Mouse (Mus musculus) liver, embryonic 13.5 days (tissue): ENCODE data around the gene Gm5737. TPM values are rescaled to one million over a fixed set of nuclear protein-coding genes. Genes with fewer than 3 reads are reported as not detected.

Source experiments
- ATAC-seq: fragments of 200-750 bp; cut with Nextera tagmentation; 2 replicates; pipeline ENCODE4 v1.8.0; 2017; ENCODE audit warnings: low read depth, mild to moderate bottlenecking, moderate number of reproducible peaks, moderate library complexity
- DNase-seq: peaks from one replicate; pipeline ENCODE4 v3.0.0; 2022
- H3K27ac ChIP-seq: fragments of 300-500 bp; sonication (generic); 2 replicates; pipeline ENCODE4 v1.5.1; 2015; ENCODE audit warnings: moderate library complexity, mild to moderate bottlenecking, inconsistent platforms
- H3K27me3 ChIP-seq: fragments of 300-500 bp; sonication (generic); 2 replicates; pipeline ENCODE4 v1.6.1; 2015; ENCODE audit warnings: mild to moderate bottlenecking, inconsistent platforms
- H3K36me3 ChIP-seq: fragments of 300-500 bp; sonication (generic); 2 replicates; pipeline ENCODE4 v1.6.1; 2015; ENCODE audit warnings: mild to moderate bottlenecking, inconsistent platforms
- H3K4me1 ChIP-seq: fragments of 300-500 bp; sonication (generic); replicated peaks from 2 replicates; pipeline ENCODE4 v1.6.1; 2015; ENCODE audit warnings: inconsistent platforms
- H3K4me2 ChIP-seq: fragments of 300-500 bp; sonication (generic); 2 replicates; pipeline ENCODE4 v1.6.1; 2015; ENCODE audit warnings: inconsistent platforms, mild to moderate bottlenecking, moderate library complexity
- H3K4me3 ChIP-seq: fragments of 300-500 bp; sonication (generic); replicated peaks from 2 replicates; pipeline ENCODE4 v1.5.1; 2015; ENCODE audit warnings: mild to moderate bottlenecking, inconsistent platforms
- H3K9ac ChIP-seq: fragments of 300-500 bp; sonication (generic); 2 replicates; pipeline ENCODE4 v1.6.1; 2015; ENCODE audit warnings: mild to moderate bottlenecking, inconsistent platforms
- H3K9me3 ChIP-seq: fragments of 300-500 bp; sonication (generic); replicated peaks from 2 replicates; pipeline ENCODE4 v1.6.1; 2016; ENCODE audit warnings: inconsistent platforms
- WGBS: fragments of 180-500 bp; shearing (Covaris S2); methylation state at CpG from one replicate; pipeline ENCODE4 v1.1.7; 2015; ENCODE audit not compliant: insufficient replicate concordance; 5-methylcytosine and 5-hydroxymethylcytosine counted together
- polyA plus RNA-seq: library from polyadenylated mRNA; unstranded; fragments of >200 nt; fragmentation: Nextera tagmentation; extraction: Ambion mirVana; gene quantifications from 2 replicates; pipeline ENCODE4 v1.2.1, GENCODE M21; 2015

The Gm5737 gene
- polyA plus RNA-seq, result not detected in 2 replicates

DNA sequence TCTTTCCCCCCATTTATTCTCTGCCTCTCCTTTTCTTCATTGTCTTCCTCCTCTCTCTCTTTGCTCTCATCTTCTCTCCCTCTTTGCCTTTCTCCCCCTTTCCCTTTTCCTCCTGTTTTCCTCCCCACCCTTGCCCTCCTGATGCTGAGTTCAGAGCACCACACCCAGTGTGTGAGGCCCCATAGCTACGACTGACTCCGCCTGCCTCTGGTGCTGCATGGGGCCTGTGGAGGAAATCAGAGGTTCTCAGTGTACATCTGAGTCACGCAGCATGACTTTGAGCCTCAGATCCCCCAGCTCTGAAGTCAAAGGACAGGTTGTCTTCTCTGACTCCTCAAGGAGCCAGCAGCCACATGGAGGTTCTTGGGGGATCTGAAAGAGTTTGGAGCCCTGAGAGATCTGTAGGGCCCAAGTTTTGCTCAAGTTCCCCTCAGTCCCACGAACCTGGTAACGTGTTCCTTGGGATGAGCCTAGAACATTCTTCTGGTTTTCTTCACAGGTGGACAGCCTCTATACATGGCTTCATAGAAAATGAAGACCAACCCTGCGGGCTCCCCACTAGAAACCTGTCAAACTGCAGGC lies at the start of gene Gm5737:
Gene Gm5737, plus strand, starts transcription at position 532 of the 582 bp plus-strand sequence.
- H3K27ac ChIP-seq, result no peak within 1 kb of the TSS
- peaks cover 25% of the 10 kb centered on the region for H3K27me3 ChIP-seq
- no peak for ATAC-seq
- H3K4me3 ChIP-seq, result no peak within 1 kb of the TSS
- no peaks in the 10 kb centered on the region for H3K36me3 ChIP-seq
- H3K4me1 ChIP-seq, result peaks cover 7% of the 10 kb centered on the region; the same call in 1 of the 2 replicates
- DNase-seq, result no peak
- no peak within 1 kb of the TSS for H3K4me2 ChIP-seq
- 54% methylated on average over 6 of the region's 6 CpGs for WGBS
- H3K9me3 ChIP-seq, result no peaks in the 10 kb centered on the region
- H3K9ac ChIP-seq, result no peak within 1 kb of the TSS

DNA sequence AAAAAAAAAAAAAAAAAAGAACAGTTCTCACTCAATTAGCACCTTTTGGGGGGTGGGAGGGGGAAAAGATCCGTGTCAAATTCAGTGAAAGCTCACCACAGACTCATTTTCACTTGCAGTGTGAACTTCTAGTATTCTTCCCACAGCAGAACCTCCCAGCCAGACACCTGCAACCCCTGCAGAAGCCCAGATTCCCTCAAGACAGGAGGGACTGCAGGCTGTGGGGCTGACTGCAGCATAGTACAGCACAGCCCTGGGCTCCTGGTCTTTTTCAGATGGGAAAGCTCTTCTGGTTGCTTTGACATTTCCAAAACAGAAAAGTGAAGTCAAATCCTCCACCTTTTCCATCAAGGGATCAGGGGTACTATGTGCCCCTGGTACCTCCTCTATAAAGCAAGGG lies 44.8 kb upstream of the Gm5737 start:
- Histone ChIP-seq H3K4me2 (no peak overlapping the region), H3K9me3 (no peaks in the 10 kb centered on the region), H3K27me3 (no peaks in the 10 kb centered on the region), H3K4me1 (no peaks in the 10 kb centered on the region), H3K4me3 (no peak overlapping the region), H3K36me3 (no peaks in the 10 kb centered on the region), H3K9ac (no peak overlapping the region), H3K27ac (no peak overlapping the region)
- DNase-seq (no peak), ATAC-seq (no peak)
- 0% methylated on average over 1 of the region's 1 CpGs for WGBS

DNA sequence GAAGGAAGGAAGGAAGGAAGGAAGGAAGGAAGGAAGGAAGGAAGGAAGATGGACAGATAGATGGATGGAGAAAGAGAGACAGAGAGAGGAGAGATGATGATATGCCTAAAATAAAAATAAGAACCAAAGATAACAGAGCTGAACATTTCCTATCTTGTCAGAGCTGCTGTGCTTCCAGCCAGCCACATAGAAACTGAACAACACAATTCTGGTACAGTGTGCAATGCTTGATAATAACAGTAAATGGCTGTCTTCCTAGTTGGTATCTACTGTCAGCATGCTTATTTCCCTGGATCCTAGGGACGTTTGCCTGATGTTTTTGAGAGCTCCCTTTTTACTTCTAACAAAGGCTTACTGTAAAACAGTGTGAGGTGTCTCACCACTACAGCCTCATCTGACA lies 40.8 kb upstream of the Gm5737 start:
- Histone ChIP-seq H3K4me2 (no peak overlapping the region), H3K27me3 (no peaks in the 10 kb centered on the region), H3K9me3 (no peaks in the 10 kb centered on the region), H3K4me3 (no peak overlapping the region), H3K4me1 (no peaks in the 10 kb centered on the region), H3K9ac (no peak overlapping the region), H3K36me3 (no peaks in the 10 kb centered on the region), H3K27ac (no peak overlapping the region)
- ATAC-seq (no peak), DNase-seq (no peak)
- WGBS, result 19% methylated on average over 1 of the region's 1 CpGs

DNA sequence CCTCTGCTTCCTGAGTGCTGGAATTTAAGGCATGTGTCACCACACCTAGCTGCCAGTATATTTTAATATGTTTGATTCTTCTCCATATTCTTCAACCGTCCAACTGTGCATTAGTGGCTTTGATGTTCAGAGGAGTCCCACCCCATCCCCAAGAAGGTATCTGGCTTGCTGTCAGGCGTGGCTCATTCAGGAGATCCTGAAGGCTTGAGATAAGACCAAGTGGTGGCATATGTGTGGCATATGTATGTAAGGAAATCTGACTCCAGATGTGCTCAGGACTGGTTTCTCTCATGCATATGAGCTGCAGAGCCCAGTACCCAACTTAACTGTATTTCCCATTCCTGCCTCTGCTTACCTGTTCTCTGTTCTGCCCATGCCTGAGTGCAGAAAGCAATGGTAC lies 34.2 kb upstream of the Gm5737 start:
- WGBS, result 11% methylated on average over 2 of the region's 2 CpGs
- Histone ChIP-seq H3K4me1 (peaks cover 6% of the 10 kb centered on the region), H3K27ac (no peak overlapping the region), H3K4me3 (no peak overlapping the region), H3K9me3 (no peaks in the 10 kb centered on the region), H3K9ac (no peak overlapping the region), H3K36me3 (no peaks in the 10 kb centered on the region), H3K4me2 (no peak overlapping the region), H3K27me3 (no peaks in the 10 kb centered on the region)
- no peak for DNase-seq
- peak; percentile 81 for ATAC-seq

DNA sequence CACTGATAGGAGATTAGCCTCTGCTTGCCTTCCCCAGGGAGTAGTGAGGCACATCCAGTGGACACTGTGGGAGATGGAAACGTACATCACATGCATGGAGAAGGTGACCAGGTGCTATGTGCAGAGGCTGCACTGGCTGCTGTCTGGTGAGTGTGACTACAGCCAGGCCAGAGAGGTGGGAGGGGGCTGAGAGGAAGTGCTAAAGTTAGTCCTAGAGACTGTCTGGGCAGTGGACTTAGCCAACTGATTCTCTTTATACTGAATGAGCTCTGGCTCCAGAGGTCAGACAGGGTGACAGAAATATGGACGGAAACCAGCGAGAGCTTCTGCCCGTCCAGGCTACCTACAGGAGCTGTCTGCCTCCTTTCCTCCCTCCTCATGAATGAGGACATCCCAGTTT lies 16.6 kb upstream of the Gm5737 start:
- DNase-seq (no peak), ATAC-seq (no peak)
- 59% methylated on average over 4 of the region's 4 CpGs for WGBS
- H3K36me3 ChIP-seq, result no peaks in the 10 kb centered on the region
- no peak overlapping the region for H3K4me3 ChIP-seq
- H3K4me1 ChIP-seq, result no peaks in the 10 kb centered on the region
- H3K9ac ChIP-seq, result no peak overlapping the region
- no peaks in the 10 kb centered on the region for H3K9me3 ChIP-seq
- no peaks in the 10 kb centered on the region; the same call in 1 of the 2 replicates for H3K27me3 ChIP-seq
- H3K27ac ChIP-seq, result no peak overlapping the region
- no peak overlapping the region for H3K4me2 ChIP-seq

DNA sequence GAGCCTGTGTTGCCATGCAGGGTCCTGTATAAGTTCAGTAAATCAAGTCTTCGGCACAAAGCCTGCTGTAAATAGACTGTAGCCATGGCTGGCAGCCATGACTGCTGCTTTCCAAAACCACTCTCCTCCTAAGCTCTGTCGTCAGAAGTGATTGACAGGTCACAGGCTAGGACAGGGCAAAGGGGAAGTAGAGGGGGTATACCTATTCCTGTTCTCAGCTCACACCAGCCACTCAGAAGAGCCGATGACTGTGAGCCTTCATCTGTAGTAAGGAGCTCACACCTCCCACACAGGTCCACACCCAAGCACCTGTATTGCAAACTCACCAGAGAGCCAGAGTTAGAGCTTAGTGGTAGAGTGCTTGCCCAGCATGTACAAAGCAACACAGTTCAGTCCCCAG lies 15.8 kb upstream of the Gm5737 start:
- ATAC-seq (no peak), DNase-seq (no peak)
- Histone ChIP-seq H3K4me3 (no peak overlapping the region), H3K36me3 (no peaks in the 10 kb centered on the region), H3K4me2 (no peak overlapping the region), H3K4me1 (no peaks in the 10 kb centered on the region), H3K9ac (no peak overlapping the region), H3K27me3 (no peaks in the 10 kb centered on the region; the same call in 1 of the 2 replicates), H3K9me3 (no peaks in the 10 kb centered on the region), H3K27ac (no peak overlapping the region)
- WGBS, result 46% methylated on average over 3 of the region's 3 CpGs

DNA sequence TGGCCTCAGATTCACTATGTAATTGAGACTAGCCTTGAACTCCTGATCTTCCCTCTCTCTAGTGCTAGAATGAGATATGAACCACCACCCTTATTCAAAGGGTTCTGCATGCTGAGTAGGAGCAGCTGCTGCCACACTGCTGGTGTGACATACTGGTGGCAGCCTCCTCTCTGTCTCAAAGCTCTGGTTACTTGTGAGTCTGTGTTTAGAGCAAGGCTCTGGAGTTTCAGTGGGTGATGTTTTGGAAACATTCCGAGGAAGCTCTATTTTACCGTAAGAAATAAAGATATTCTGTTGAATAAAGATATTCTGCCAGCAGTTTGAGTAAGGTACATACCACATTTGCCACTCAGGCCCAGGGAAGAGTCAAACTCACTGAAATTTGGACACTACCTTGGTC lies 8.9 kb upstream of the Gm5737 start:
- DNase-seq (no peak), ATAC-seq (no peak)
- peaks cover 4% of the 10 kb centered on the region; the same call in 1 of the 2 replicates for H3K27me3 ChIP-seq
- H3K27ac ChIP-seq, result no peak overlapping the region
- H3K4me1 ChIP-seq, result no peaks in the 10 kb centered on the region
- H3K4me3 ChIP-seq, result no peak overlapping the region
- no peaks in the 10 kb centered on the region for H3K9me3 ChIP-seq
- H3K9ac ChIP-seq, result no peak overlapping the region
- no peaks in the 10 kb centered on the region for H3K36me3 ChIP-seq
- H3K4me2 ChIP-seq, result no peak overlapping the region
- 69% methylated on average over 2 of the region's 2 CpGs for WGBS

DNA sequence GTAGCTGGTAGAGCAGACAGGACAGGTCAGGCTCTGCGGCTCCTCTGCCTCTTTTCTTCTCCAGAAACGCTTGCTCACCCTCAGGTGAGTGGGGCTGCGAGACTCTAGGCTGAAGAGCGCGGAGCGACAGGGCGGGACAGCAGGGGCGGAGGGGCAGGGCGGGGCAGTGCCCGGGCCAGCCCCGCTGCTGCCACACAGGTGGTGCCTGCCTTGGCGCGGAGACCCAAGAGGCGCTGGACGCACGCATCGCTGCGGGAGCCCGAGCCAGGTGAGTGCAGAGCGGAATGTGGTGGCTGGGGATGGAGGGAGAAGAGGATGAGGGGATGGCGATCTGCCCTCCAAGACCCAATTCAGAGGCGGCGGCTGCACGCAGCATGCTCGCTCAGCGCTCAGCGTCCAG lies 2.5 kb upstream of the Gm5737 start:
- Histone ChIP-seq H3K9ac (no peak overlapping the region), H3K4me2 (0 out of 2 replicates have a peak overlapping the region, but pooled peaks have one; percentile 10), H3K36me3 (no peaks in the 10 kb centered on the region), H3K4me1 (peaks cover 7% of the 10 kb centered on the region; the same call in 1 of the 2 replicates), H3K27ac (no peak overlapping the region), H3K27me3 (peaks cover 25% of the 10 kb centered on the region), H3K9me3 (no peaks in the 10 kb centered on the region), H3K4me3 (no peak overlapping the region)
- no peak for DNase-seq
- ATAC-seq, result no peak
- WGBS, result 13% methylated on average over 27 of the region's 27 CpGs

DNA sequence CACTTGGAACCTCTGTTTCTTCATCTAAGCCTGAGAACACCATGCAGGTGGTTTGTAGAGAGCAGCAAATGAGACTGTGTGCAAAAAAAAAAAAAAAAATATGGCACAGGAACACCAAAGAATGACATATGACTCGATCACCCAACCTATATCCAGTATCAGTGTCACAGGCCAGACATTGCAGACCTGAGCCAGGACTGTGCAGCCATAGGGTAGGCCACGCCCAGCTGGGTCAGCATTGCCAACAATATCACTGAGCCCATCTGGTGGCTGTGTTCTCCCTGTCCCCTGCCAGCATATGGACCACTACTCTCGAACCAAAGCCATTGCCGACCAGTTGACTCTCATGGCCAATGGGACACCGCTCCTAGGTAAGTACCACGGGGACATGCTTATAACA lies 5.4 kb downstream of the Gm5737 start:
- Histone ChIP-seq H3K27ac (no peak overlapping the region), H3K27me3 (0 out of 2 replicates have a peak, but pooled peaks cover 7% of the 10 kb centered on the region), H3K36me3 (no peaks in the 10 kb centered on the region), H3K9ac (no peak overlapping the region), H3K4me2 (no peak overlapping the region), H3K4me1 (no peaks in the 10 kb centered on the region), H3K9me3 (no peaks in the 10 kb centered on the region), H3K4me3 (no peak overlapping the region)
- 60% methylated on average over 6 of the region's 6 CpGs for WGBS
- ATAC-seq, result 0 out of 2 replicates have a peak, but pooled peaks have one; percentile 39
- DNase-seq, result no peak

DNA sequence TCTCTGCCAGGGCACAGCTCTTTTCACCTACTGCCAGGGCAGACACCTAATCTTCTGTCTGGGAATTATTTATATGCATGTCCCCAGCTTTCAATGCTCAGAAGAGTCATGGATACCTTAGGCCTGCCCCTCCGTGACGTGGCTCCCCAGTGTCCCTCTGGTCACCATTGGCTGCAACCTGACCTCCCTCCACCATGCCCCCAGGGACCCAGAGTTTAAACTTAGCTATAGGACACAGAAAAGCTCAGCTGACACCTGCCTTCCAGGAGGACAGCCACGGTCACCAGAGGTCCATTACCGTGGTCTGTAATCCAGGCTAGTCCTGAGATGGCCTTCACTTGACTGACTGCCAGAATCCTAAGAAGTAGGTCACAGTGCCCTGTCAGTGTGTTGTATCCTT lies 7.2 kb downstream of the Gm5737 start:
- no peak overlapping the region for H3K27ac ChIP-seq
- no peak overlapping the region for H3K4me3 ChIP-seq
- DNase-seq (no peak), ATAC-seq (no peak)
- H3K4me2 ChIP-seq, result no peak overlapping the region
- H3K36me3 ChIP-seq, result no peaks in the 10 kb centered on the region
- H3K9ac ChIP-seq, result no peak overlapping the region
- H3K27me3 ChIP-seq, result 0 out of 2 replicates have a peak, but pooled peaks cover 7% of the 10 kb centered on the region
- 69% methylated on average over 4 of the region's 4 CpGs for WGBS
- no peaks in the 10 kb centered on the region for H3K4me1 ChIP-seq
- H3K9me3 ChIP-seq, result no peaks in the 10 kb centered on the region

DNA sequence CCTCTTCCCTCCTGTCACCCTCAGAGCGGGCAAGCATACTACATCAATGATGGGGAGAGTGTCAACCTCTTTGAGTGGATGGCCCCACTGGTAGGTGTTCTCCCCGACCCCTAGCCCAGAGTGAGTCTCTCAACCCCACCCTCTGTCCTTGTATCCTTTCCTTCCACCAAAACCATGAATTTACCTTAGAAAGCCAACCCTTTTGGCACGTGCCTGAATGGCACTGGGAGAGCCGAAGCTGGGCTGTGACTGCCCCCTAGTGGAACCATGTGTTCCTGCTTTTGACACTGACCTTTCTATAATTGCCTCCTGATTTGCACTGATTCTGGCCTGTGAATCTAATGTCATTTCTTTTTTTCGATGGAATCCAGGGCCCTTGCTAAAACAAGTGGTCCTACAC lies 11.1 kb downstream of the Gm5737 start:
- Histone ChIP-seq H3K4me1 (no peaks in the 10 kb centered on the region), H3K4me3 (no peak overlapping the region), H3K9ac (no peak overlapping the region), H3K36me3 (no peaks in the 10 kb centered on the region), H3K27me3 (peaks cover 11% of the 10 kb centered on the region; the same call in 1 of the 2 replicates), H3K9me3 (no peaks in the 10 kb centered on the region), H3K27ac (no peak overlapping the region), H3K4me2 (no peak overlapping the region)
- 18% methylated on average over 5 of the region's 5 CpGs for WGBS
- ATAC-seq (peak; percentile 51), DNase-seq (peak; percentile 44)

DNA sequence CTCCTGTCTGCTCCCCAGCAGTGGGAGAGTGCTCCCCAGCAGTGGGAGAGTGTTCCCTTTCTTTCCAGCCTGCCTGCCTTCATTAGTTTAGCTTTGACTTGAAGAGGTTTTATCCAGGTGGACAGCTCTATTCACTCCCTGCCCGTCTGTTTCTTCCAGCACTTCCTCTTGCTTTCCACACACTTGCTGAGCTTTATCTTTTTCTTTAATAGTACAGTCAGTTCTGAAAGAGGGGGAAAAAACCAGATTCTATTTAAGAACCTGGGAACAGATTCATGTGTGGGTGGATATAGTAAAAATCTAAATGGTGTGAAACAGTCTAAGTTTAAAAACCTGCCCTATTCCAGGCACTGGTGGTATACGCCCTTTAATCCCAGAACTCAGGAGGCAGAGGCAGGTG lies 12.9 kb downstream of the Gm5737 start:
- 50% methylated on average over 2 of the region's 2 CpGs for WGBS
- peaks cover 1% of the 10 kb centered on the region for H3K4me1 ChIP-seq

More for the DNA sequence above, 12.9 kb downstream of the Gm5737 start:
- Histone ChIP-seq H3K9ac (no peak overlapping the region), H3K27ac (no peak overlapping the region), H3K36me3 (no peaks in the 10 kb centered on the region), H3K4me3 (no peak overlapping the region), H3K4me2 (no peak overlapping the region), H3K27me3 (peaks cover 29% of the 10 kb centered on the region), H3K9me3 (no peaks in the 10 kb centered on the region)
- no peak for DNase-seq
- no peak for ATAC-seq
